Mouse (Mus musculus) CH12.LX (cell line): ENCODE results near the gene Zfhx3. TPM values are rescaled to one million over a fixed set of nuclear protein-coding genes. Genes with fewer than 3 reads are reported as not detected.

Experiments used
- DNase-seq: peaks from one replicate; pipeline ENCODE4 v3.0.0-alpha.2; 2013; ENCODE audit errors: extremely low read depth
- H3K27ac ChIP-seq: 2 replicates; pipeline ENCODE4 v1.5.1; 2012; ENCODE audit warnings: low read depth, mild to moderate bottlenecking, control low read depth, moderate library complexity; ENCODE audit not compliant: insufficient read depth
- H3K27me3 ChIP-seq: replicated peaks from 2 replicates; pipeline ENCODE3; 2012; ENCODE audit warnings: inconsistent platforms
- H3K36me3 ChIP-seq, 2 experiments: replicated peaks in 1 of 2; 2 replicates each; pipeline versions ENCODE3 to v1.6.1; 2012; ENCODE audit warnings: inconsistent platforms in 1 of 2, low read length in 1 of 2, mild to moderate bottlenecking in 1 of 2, mixed read lengths in 1 of 2, moderate library complexity in 1 of 2; ENCODE audit not compliant: control insufficient read depth in 1 of 2, insufficient read depth in 1 of 2
- H3K4me1 ChIP-seq, 2 experiments: 2 replicates each; pipeline ENCODE4 v1.6.1; 2012; ENCODE audit warnings: inconsistent platforms in 1 of 2, moderate library complexity in 1 of 2; ENCODE audit not compliant: insufficient read depth in 2 of 2, control insufficient read depth in 1 of 2
- H3K4me2 ChIP-seq: 2 replicates; pipeline ENCODE4 v1.6.1; 2012; ENCODE audit warnings: low read depth, mild to moderate bottlenecking, control low read depth; ENCODE audit not compliant: poor library complexity, insufficient read depth, severe bottlenecking
- H3K4me3 ChIP-seq, 3 experiments: fragments of 150-350 bp in 1 of 3; sonication (generic) in 1 of 3; replicated peaks in 1 of 3; 2 replicates each; pipeline versions ENCODE3 to v1.5.1; 2011 to 2012; ENCODE audit warnings: low read depth in 2 of 3, low read length in 2 of 3, mild to moderate bottlenecking in 2 of 3, moderate library complexity in 2 of 3, control low read depth in 1 of 3, improper control_type of control experiment in 1 of 3, inconsistent platforms in 1 of 3, mixed read lengths in 1 of 3; ENCODE audit not compliant: poor library complexity in 1 of 3
- H3K79me2 ChIP-seq: replicated peaks from 2 replicates; pipeline ENCODE4 v1.6.1; 2012; ENCODE audit warnings: mild to moderate bottlenecking, moderate library complexity; ENCODE audit not compliant: control insufficient read depth, poor library complexity, insufficient read depth, severe bottlenecking; ENCODE audit errors: extremely low read depth
- H3K9ac ChIP-seq: 2 replicates; pipeline ENCODE4 v1.6.1; 2012; ENCODE audit warnings: low read depth, mild to moderate bottlenecking, control low read depth, moderate library complexity; ENCODE audit not compliant: insufficient read depth
- H3K9me3 ChIP-seq: replicated peaks from 2 replicates; pipeline ENCODE3; 2012; ENCODE audit warnings: low read length, inconsistent platforms, mixed read lengths
- CHD1 ChIP-seq: IDR thresholded peaks from 2 replicates; pipeline ENCODE4 v1.6.1; 2012; ENCODE audit warnings: low read depth, low read length, improper control_type of control experiment, inconsistent platforms
- CHD2 ChIP-seq: IDR thresholded peaks from 2 replicates; pipeline ENCODE4 v1.6.1; 2011; ENCODE audit warnings: low read length, improper control_type of control experiment
- E2F4 ChIP-seq: IDR thresholded peaks from 2 replicates; pipeline ENCODE4 v1.6.1; 2011; ENCODE audit warnings: low read depth, low read length, improper control_type of control experiment; ENCODE audit not compliant: insufficient replicate concordance
- HCFC1 ChIP-seq: IDR thresholded peaks from 2 replicates; pipeline ENCODE4 v1.6.1; 2012; ENCODE audit warnings: low read depth, mild to moderate bottlenecking, inconsistent platforms, low read length, improper control_type of control experiment
- IRF4 ChIP-seq: IDR thresholded peaks from 2 replicates; pipeline ENCODE4 v1.6.1; 2014; ENCODE audit warnings: low read depth, mild to moderate bottlenecking, inconsistent platforms, low read length, improper control_type of control experiment
- JUND ChIP-seq: conservative IDR thresholded peaks from 2 replicates; pipeline ENCODE4 v1.6.1; 2011; ENCODE audit warnings: low read depth, low read length, improper control_type of control experiment
- KAT2A ChIP-seq: IDR thresholded peaks from 2 replicates; pipeline ENCODE4 v1.6.1; 2012; ENCODE audit warnings: low read length, improper control_type of control experiment, inconsistent platforms; ENCODE audit not compliant: insufficient replicate concordance
- MAFK ChIP-seq: IDR thresholded peaks from 2 replicates; pipeline ENCODE4 v1.6.1; 2011; ENCODE audit warnings: low read length, improper control_type of control experiment; ENCODE audit not compliant: insufficient replicate concordance
- MAX ChIP-seq: IDR thresholded peaks from 2 replicates; pipeline ENCODE4 v1.6.1; 2011; ENCODE audit warnings: low read length, improper control_type of control experiment
- MAZ ChIP-seq: IDR thresholded peaks from 2 replicates; pipeline ENCODE4 v1.6.1; 2012; ENCODE audit warnings: low read depth, mild to moderate bottlenecking, inconsistent platforms, low read length, improper control_type of control experiment, moderate library complexity
- MEF2A ChIP-seq: IDR thresholded peaks from 2 replicates; pipeline ENCODE4 v1.6.1; 2014; ENCODE audit warnings: low read depth, mild to moderate bottlenecking, inconsistent platforms, low read length, improper control_type of control experiment, borderline replicate concordance
- MYC ChIP-seq: IDR thresholded peaks from 2 replicates; pipeline ENCODE4 v1.6.1; 2011; ENCODE audit warnings: low read depth, mild to moderate bottlenecking, improper control_type of control experiment, low read length
- NELFE ChIP-seq: IDR thresholded peaks from 2 replicates; pipeline ENCODE4 v1.6.1; 2011; ENCODE audit warnings: low read depth, low read length, improper control_type of control experiment
- NRF1 ChIP-seq: IDR thresholded peaks from 2 replicates; pipeline ENCODE4 v1.6.1; 2014; ENCODE audit warnings: low read depth, mild to moderate bottlenecking, inconsistent platforms, low read length, improper control_type of control experiment, moderate library complexity
- PAX5 ChIP-seq: IDR thresholded peaks from 2 replicates; pipeline ENCODE4 v1.6.1; 2012; ENCODE audit warnings: low read length, inconsistent platforms, mixed read lengths
- POLR2AphosphoS2 ChIP-seq: IDR thresholded peaks from 2 replicates; pipeline ENCODE4 v1.6.1; 2011; ENCODE audit warnings: low read depth, low read length, improper control_type of control experiment
- RCOR1 ChIP-seq: conservative IDR thresholded peaks from 2 replicates; pipeline ENCODE4 v1.6.1; 2012; ENCODE audit warnings: low read depth, mild to moderate bottlenecking, inconsistent platforms, low read length, improper control_type of control experiment
- TCF12 ChIP-seq: IDR thresholded peaks from 2 replicates; pipeline ENCODE4 v1.6.1; 2014; ENCODE audit warnings: low read depth, mild to moderate bottlenecking, inconsistent platforms, low read length, improper control_type of control experiment
- USF1 ChIP-seq: IDR thresholded peaks from 2 replicates; pipeline ENCODE4 v1.6.1; 2014; ENCODE audit warnings: low read depth, mild to moderate bottlenecking, inconsistent platforms, low read length, improper control_type of control experiment
- ZC3H11A ChIP-seq: IDR thresholded peaks from 2 replicates; pipeline ENCODE4 v1.6.1; 2012; ENCODE audit warnings: low read depth, mild to moderate bottlenecking, inconsistent platforms, low read length, improper control_type of control experiment
- ZKSCAN1 ChIP-seq: IDR thresholded peaks from 2 replicates; pipeline ENCODE4 v1.6.1; 2012; ENCODE audit warnings: low read depth, inconsistent platforms, low read length, improper control_type of control experiment, borderline replicate concordance
- ZMIZ1 ChIP-seq: IDR thresholded peaks from 2 replicates; pipeline ENCODE4 v1.6.1; 2012; ENCODE audit warnings: low read depth, mild to moderate bottlenecking, inconsistent platforms, low read length, improper control_type of control experiment
- dilution Hi-C: fragments of 300-500 bp; cut with MboI; formaldehyde crosslinking; loops from 2 replicates; pipeline ENCODE4 v1.14.3; 2020; ENCODE audit warnings: low sequenced_read_pairs; ENCODE audit not compliant: extremely low pct_unique_long_range_greater_than_20kb, extremely low pct_ligation_motif_present
- in situ Hi-C: fragments of 300-500 bp; cut with MboI; formaldehyde crosslinking; loops from 3 replicates; pipeline ENCODE4 v1.14.3; 2019; ENCODE audit warnings: low sequenced_read_pairs, low pct_ligation_motif_present, low pct_unique_long_range_greater_than_20kb, mixed read lengths
- polyA plus RNA-seq: library from polyadenylated mRNA; unstranded; fragments of >175 nt; gene quantifications from 2 replicates; pipeline ENCODE4 v1.2.1, GENCODE M21; 2012; ENCODE audit warnings: low read depth; ENCODE audit not compliant: insufficient read length
- total RNA-seq, 2 experiments: library from RNA; depleted of rRNA; stranded (reverse); fragments of 300-350 nt in 1 of 2; fragments of >200 nt in 1 of 2; gene quantifications; 2 replicates each; pipeline ENCODE4 v1.2.3; 2012 to 2014

Gene Zfhx3
- total and polyA plus RNA-seq, 3 experiments, result 0.05 to 0.76 (median 0.68) TPM

GRCm38 (mm10) chr8:108067111-108067510, 124.7 kb downstream of the Zfhx3 start:
- H3K9ac ChIP-seq, result no peak overlapping the region
- no peak overlapping the region for H3K27ac ChIP-seq
- dilution Hi-C loops (no loop called here), in situ Hi-C loops (no loop called here)
- no peaks in the 10 kb centered on the region for H3K27me3 ChIP-seq
- H3K4me1 ChIP-seq, result peaks cover 0 to 10% of the 10 kb centered on the region in 2 experiments; a peak in 2 of 4 replicates
- H3K9me3 ChIP-seq, result no peaks in the 10 kb centered on the region
- no peaks in the 10 kb centered on the region for H3K36me3 ChIP-seq
- H3K79me2 ChIP-seq, result no peaks in the 10 kb centered on the region
- no peak for DNase-seq
- no peak for TF ChIP-seq TCF12
- H3K4me2 ChIP-seq, result no peak overlapping the region
- H3K4me3 ChIP-seq, result no peak overlapping the region

- no peak overlapping the region for H3K4me3 ChIP-seq
- dilution Hi-C loops, result no loop called here
- H3K9ac ChIP-seq, result no peak overlapping the region
- no peak overlapping the region for H3K27ac ChIP-seq
- TF ChIP-seq USF1 (no peak), ZMIZ1 (no peak), PAX5 (no peak), MAFK (no peak), CHD2 (no peak), HCFC1 (no peak), NRF1 (no peak), KAT2A (no peak), MAX (no peak), E2F4 (no peak), TCF12 (no peak), CHD1 (no peak), ZC3H11A (no peak), NELFE (no peak)
- H3K36me3 ChIP-seq, result no peaks in the 10 kb centered on the region
- H3K9me3 ChIP-seq, result no peaks in the 10 kb centered on the region
- DNase-seq, result no peak
- in situ Hi-C loops, result no loop called here
- H3K79me2 ChIP-seq, result no peaks in the 10 kb centered on the region
- peaks cover 0 to 19% of the 10 kb centered on the region in 2 experiments; a peak in 2 of 4 replicates for H3K4me1 ChIP-seq
- H3K27me3 ChIP-seq, result no peaks in the 10 kb centered on the region
- H3K4me2 ChIP-seq, result no peak overlapping the region
These were observed 125.8 kb downstream of the Zfhx3 start for GRCm38 (mm10) chr8:108068195-108068594.

DNA sequence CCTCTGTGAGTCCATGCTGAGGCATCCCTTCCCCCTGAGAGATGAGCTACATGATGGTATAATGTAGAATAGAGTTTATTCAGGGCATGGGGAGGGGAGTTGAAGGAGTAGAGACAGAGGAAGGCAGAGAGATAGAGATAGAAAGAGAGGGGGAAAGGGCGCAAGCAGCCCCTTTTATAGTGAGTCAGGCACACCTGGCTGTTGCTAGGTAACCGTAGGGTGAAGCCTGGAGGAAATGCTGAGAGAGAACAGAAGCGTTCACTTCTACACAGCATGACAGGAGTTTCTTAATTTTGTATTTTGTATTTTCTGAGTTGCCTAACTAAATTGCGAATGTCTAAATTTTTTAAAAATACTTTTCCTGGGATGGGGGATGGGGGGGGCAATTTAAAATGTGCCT, 128.0 kb downstream of the Zfhx3 start:
- Histone ChIP-seq H3K27me3 (no peaks in the 10 kb centered on the region), H3K4me1 (peaks cover 2 to 38% of the 10 kb centered on the region in 2 experiments; a peak in 2 of 4 replicates), H3K27ac (no peak overlapping the region), H3K4me2 (no peak overlapping the region), H3K79me2 (no peaks in the 10 kb centered on the region), H3K9ac (no peak overlapping the region), H3K36me3 (no peaks in the 10 kb centered on the region), H3K4me3 (no peak overlapping the region), H3K9me3 (no peaks in the 10 kb centered on the region)
- in situ Hi-C loops (no loop called here), dilution Hi-C loops (no loop called here)
- TF ChIP-seq NRF1 (no peak), JUND (no peak), MYC (no peak), MAZ (no peak), ZMIZ1 (no peak), RCOR1 (no peak), IRF4 (no peak), POLR2AphosphoS2 (no peak), MEF2A (no peak), ZKSCAN1 (no peak)
- DNase-seq, result no peak
